ENCODE assay signal across 9 mouse cellular contexts in the genomic region with DNA sequence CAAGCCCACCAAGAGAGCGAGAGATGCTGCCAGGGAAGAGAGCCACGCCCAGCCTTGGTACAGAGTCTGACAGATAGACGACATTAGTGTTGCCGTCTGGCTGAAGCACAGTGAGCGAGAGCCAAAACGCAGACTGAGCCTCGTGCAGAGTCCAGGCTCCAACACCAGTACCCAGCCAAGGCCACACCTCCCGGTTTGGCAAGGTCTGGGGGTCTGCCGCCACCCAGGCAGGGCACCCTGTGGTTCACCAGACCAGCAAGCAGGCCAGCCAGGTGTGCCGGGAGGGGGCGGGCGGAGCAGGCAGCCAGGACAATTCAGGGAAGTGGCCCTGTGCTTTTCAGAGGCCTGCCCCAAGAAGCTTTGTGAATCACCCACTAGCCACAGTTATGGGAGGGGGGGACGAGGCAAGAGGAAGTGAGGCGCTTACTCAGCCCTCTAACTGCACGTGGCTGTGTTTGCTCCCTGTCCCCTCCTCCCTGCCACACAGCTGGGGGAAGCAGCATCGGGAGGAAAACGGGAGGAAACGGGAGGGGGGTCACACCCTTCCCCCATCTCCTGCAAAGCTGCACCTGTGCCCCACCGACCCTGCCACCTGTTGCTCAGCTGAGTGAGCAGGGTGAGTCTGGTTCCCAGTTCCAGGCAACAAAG. TPM values are rescaled to one million over a fixed set of nuclear protein-coding genes. Genes with fewer than 3 reads are reported as not detected.
DNase-seq lines count a peak whose midpoint lies in the region; ATAC-seq and TF ChIP-seq lines count a peak whose summit lies in the region.
"Had no signal": no experiment of that assay in that cellular context is flagged by ENCODE, and none has a peak within 500 bp of the region (broad histone marks: within the 10 kb centered on the region; RNA-seq: fewer than 3 reads in every experiment).

No protein-coding gene starts in this region.

- TF ChIP-seq POLR2A in cerebellum, adult 2 months (IDR thresholded peaks at IDR 0.05; ENCODE audit: borderline replicate concordance, insufficient read depth, low read length), result no peak

- H3K27me3 ChIP-seq in cerebellum, adult 2 months (ENCODE audit: control insufficient read depth, insufficient read depth, low read length), result no peaks in the 10 kb centered on the region
- H3K27me3 ChIP-seq in embryonic facial prominence, embryonic 14.5 days (replicated peaks; ENCODE audit: control insufficient read depth, insufficient read depth, low read length), result 0 out of 2 replicates have a peak, but pooled peaks cover 5% of the 10 kb centered on the region
- H3K27me3 ChIP-seq in hindbrain, embryonic 16.5 days (replicated peaks; ENCODE audit: control insufficient read depth, insufficient read depth, low read length), result no peaks in the 10 kb centered on the region

- 18% methylated on average over 19 of the region's 19 CpGs for WGBS in cerebellum, adult 2 months
- 26% methylated on average over 19 of the region's 19 CpGs for WGBS in embryonic facial prominence, embryonic 14.5 days
- WGBS in hindbrain, embryonic 16.5 days, result 31% methylated on average over 19 of the region's 19 CpGs

- H3K9me3 ChIP-seq in embryonic facial prominence, embryonic 14.5 days (ENCODE audit: control insufficient read depth, low read length), result no peaks in the 10 kb centered on the region
- H3K9me3 ChIP-seq in hindbrain, embryonic 16.5 days (ENCODE audit: control insufficient read depth, low read length), result no peaks in the 10 kb centered on the region
- H3K9me3 ChIP-seq: G1E had no signal

- H3K4me1 ChIP-seq in cerebellum, adult 2 months (ENCODE audit: control insufficient read depth, insufficient read depth, low read length), result no peaks in the 10 kb centered on the region; the same call in 1 of the 2 replicates
- peaks cover 34% of the 10 kb centered on the region for H3K4me1 ChIP-seq in embryonic facial prominence, embryonic 14.5 days (ENCODE audit: control insufficient read depth, insufficient read depth, low read length)
- H3K4me1 ChIP-seq in hindbrain, embryonic 16.5 days (ENCODE audit: control insufficient read depth, insufficient read depth, low read depth, low read length), result peaks cover 20% of the 10 kb centered on the region

- H3K4me3 ChIP-seq in cerebellum, adult 2 months (replicated peaks; ENCODE audit: insufficient read depth, low read depth, low read length), result no peak overlapping the region
- H3K4me3 ChIP-seq in embryonic facial prominence, embryonic 14.5 days (ENCODE audit: low read depth, low read length), result no peak overlapping the region
- no peak overlapping the region for H3K4me3 ChIP-seq in hindbrain, embryonic 16.5 days (ENCODE audit: low read length)
- no peak overlapping the region for H3K4me3 ChIP-seq in layer of hippocampus, adult 2 months

- no peak overlapping the region for H3K4me2 ChIP-seq in embryonic facial prominence, embryonic 14.5 days (ENCODE audit: low read depth, low read length)
- no peak overlapping the region for H3K4me2 ChIP-seq in hindbrain, embryonic 16.5 days (ENCODE audit: low read length)

- TF ChIP-seq CTCF in cerebellum, adult 2 months (IDR thresholded peaks at IDR 0.05; ENCODE audit: borderline replicate concordance, insufficient read depth, low read depth, low read length), result no peak
- no peak for TF ChIP-seq CTCF in layer of hippocampus, adult 2 months (conservative IDR thresholded peaks at IDR 0.05)

- DNase-seq in cerebellum, postnatal 10 days, result peak; percentile 73 to 85
- DNase-seq in cerebellum, adult 2 months, result no peak
- peak; percentile 88 for DNase-seq in 3134 (ENCODE audit: extremely low read depth, insufficient read length, low spot score)
- peak; percentile 54 for DNase-seq in embryonic facial prominence, embryonic 14.5 days (ENCODE audit: low spot score)
- DNase-seq in lung, postnatal 36 days, result peak; percentile 51
- DNase-seq in layer of hippocampus, adult 2 months (ENCODE audit: low spot score in 2 of 2), result no peak
- DNase-seq in layer of hippocampus, adult 8-10 months (ENCODE audit: low spot score in 2 of 2), result no peak

- H3K36me3 ChIP-seq in embryonic facial prominence, embryonic 14.5 days (ENCODE audit: control insufficient read depth, insufficient read depth, low read length), result no peaks in the 10 kb centered on the region
- no peaks in the 10 kb centered on the region for H3K36me3 ChIP-seq in hindbrain, embryonic 16.5 days (ENCODE audit: control insufficient read depth, insufficient read depth, low read length)
- H3K36me3 ChIP-seq: G1E had no signal

- peak; percentile 42; the same call in 1 of the 2 replicates for ATAC-seq in embryonic facial prominence, embryonic 14.5 days (ENCODE audit: low read depth)
- ATAC-seq in hindbrain, embryonic 16.5 days, result peak; percentile 71

- no peak overlapping the region for H3K27ac ChIP-seq in cerebellum, adult 2 months (ENCODE audit: insufficient read depth, low read length)
- no peak overlapping the region for H3K27ac ChIP-seq in embryonic facial prominence, embryonic 14.5 days (replicated peaks; ENCODE audit: low read depth, low read length)
- H3K27ac ChIP-seq in hindbrain, embryonic 16.5 days (ENCODE audit: low read depth, low read length), result no peak overlapping the region
- H3K27ac ChIP-seq in layer of hippocampus, adult 2 months, result no peak overlapping the region

- H3K9ac ChIP-seq in embryonic facial prominence, embryonic 14.5 days (ENCODE audit: low read depth, low read length), result 0 out of 2 replicates have a peak overlapping the region, but pooled peaks have one; percentile 8
- 0 out of 2 replicates have a peak overlapping the region, but pooled peaks have one; percentile 30 for H3K9ac ChIP-seq in hindbrain, embryonic 16.5 days (ENCODE audit: low read depth, low read length)

RNA-seq across cellular contexts. Expression of gene Pgf, which starts 15.0 kb away (rescaled TPM):
- polyA plus RNA-seq in cerebellum, adult 2 months (2012; rRNA removed), result 5.1 and 6.1 TPM in 2 replicates
- 18.0 and 20.2 TPM in 2 replicates for polyA plus RNA-seq in embryonic facial prominence, embryonic 14.5 days (2014; fragmentation: Nextera tagmentation; extraction: Ambion mirVana)
- polyA plus RNA-seq in hindbrain, embryonic 16.5 days (2015; fragmentation: Nextera tagmentation; extraction: Ambion mirVana), result 11.7 and 13.1 TPM in 2 replicates
- total RNA-seq in layer of hippocampus, adult 2 months (2021), result 1 to 10 TPM; 4.7 to 5.2 TPM
- 1 to 10 TPM; 4.2 to 6.6 (median 6.1) TPM for total RNA-seq in layer of hippocampus, adult 8-10 months (2022)
- polyA plus RNA-seq: G1E had no signal

RNA-seq across cellular contexts. Expression of gene Eif2b2, which starts 26.7 kb away (rescaled TPM):
- 105 and 109 TPM in 2 replicates for polyA plus RNA-seq in cerebellum, adult 2 months (2012; rRNA removed)
- 74.5 and 91.6 TPM in 2 replicates for polyA plus RNA-seq in embryonic facial prominence, embryonic 14.5 days (2014; fragmentation: Nextera tagmentation; extraction: Ambion mirVana)
- polyA plus RNA-seq in hindbrain, embryonic 16.5 days (2015; fragmentation: Nextera tagmentation; extraction: Ambion mirVana), result 80.1 and 82.3 TPM in 2 replicates
- total RNA-seq in layer of hippocampus, adult 2 months (2021), result 10 to 100 TPM; 63.5 to 65.3 TPM
- total RNA-seq in layer of hippocampus, adult 8-10 months (2022), result 10 to 100 TPM; 52.0 to 70.8 (median 60.7) TPM

RNA-seq across cellular contexts. Expression of gene Rps6kl1, which starts 41.5 kb away (rescaled TPM):
- polyA plus RNA-seq in cerebellum, adult 2 months (2012; rRNA removed), result 35.2 and 36.5 TPM in 2 replicates
- 1.5 and 1.8 TPM in 2 replicates for polyA plus RNA-seq in embryonic facial prominence, embryonic 14.5 days (2014; fragmentation: Nextera tagmentation; extraction: Ambion mirVana)
- 39.0 and 39.4 TPM in 2 replicates for polyA plus RNA-seq in hindbrain, embryonic 16.5 days (2015; fragmentation: Nextera tagmentation; extraction: Ambion mirVana)
- total RNA-seq in layer of hippocampus, adult 2 months (2021), result 10 to 100 TPM; 39.0 to 40.0 TPM
- total RNA-seq in layer of hippocampus, adult 8-10 months (2022), result 10 to 100 TPM; 35.8 to 43.4 (median 39.8) TPM

Comparison
In these comparisons a context has a peak if more than half of its experiments do, and no peak if none do; other contexts are left out.
1. DNase-seq: peak in cerebellum, postnatal 10 days (2 of 2), 3134 (single experiment), embryonic facial prominence, embryonic 14.5 days (single experiment) and lung, postnatal 36 days (single experiment); none in cerebellum, adult 2 months (0 of 2), layer of hippocampus, adult 2 months (0 of 2) and layer of hippocampus, adult 8-10 months (0 of 2).
2. RNA of gene Rps6kl1, which starts 41.5 kb away (polyA plus RNA-seq): 39.0 to 39.4 TPM in hindbrain, embryonic 16.5 days and 35.2 to 36.5 TPM in cerebellum, adult 2 months; 1.5 to 1.8 TPM in embryonic facial prominence, embryonic 14.5 days; every median in the first group is over 10 times any median in the second.